Mouse (Mus musculus): ENCODE measurements around the gene Katnal1. TPM values are rescaled to one million over a fixed set of nuclear protein-coding genes. Genes with fewer than 3 reads are reported as not detected.

Gene Katnal1
- polyA plus RNA-seq, 1 experiment = 2.4 TPM

DNA sequence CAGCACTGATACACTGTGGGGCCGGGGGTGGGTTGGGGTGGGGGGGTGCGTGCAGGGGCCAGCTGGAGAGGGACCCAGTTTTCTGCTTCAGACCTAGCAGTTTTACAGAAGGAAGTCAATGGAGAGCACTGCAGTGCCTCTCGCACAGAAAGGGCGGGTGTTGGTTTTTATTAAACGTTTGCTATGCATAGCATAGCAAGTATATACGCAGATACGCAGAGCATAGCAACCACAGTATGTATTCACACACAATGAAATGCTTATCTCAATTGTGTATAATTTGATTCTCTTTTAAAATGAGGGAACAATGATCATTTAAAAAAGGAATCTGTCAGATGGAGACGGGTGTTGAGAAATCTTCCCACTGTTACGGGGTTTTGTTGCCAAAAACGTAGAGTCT lies 66.3 kb downstream of the Katnal1 start:
- H3K27ac ChIP-seq (ENCODE audit: insufficient read depth, low read length) = no peak overlapping the region
- H3K36me3 ChIP-seq (ENCODE audit: control insufficient read depth, insufficient read depth, low read length) = no peaks in the 10 kb centered on the region
- TF ChIP-seq POLR2A (IDR thresholded peaks at IDR 0.05; ENCODE audit: low read depth, low read length) = no peak
- H3K4me3 ChIP-seq (ENCODE audit: extremely low read depth, insufficient read depth, insufficient read length) = no peak overlapping the region
- DNase-seq (ENCODE audit: low read depth in 1 of 2, low spot score in 2 of 2) = no peak
- 82% methylated on average over 10 of the region's 10 CpGs for WGBS
- no peaks in the 10 kb centered on the region for H3K27me3 ChIP-seq (ENCODE audit: control insufficient read depth, insufficient read depth, low read length)
- peaks cover 20% of the 10 kb centered on the region; the same call in 1 of the 2 replicates for H3K4me1 ChIP-seq (ENCODE audit: control insufficient read depth, insufficient read depth, insufficient read length)

DNA sequence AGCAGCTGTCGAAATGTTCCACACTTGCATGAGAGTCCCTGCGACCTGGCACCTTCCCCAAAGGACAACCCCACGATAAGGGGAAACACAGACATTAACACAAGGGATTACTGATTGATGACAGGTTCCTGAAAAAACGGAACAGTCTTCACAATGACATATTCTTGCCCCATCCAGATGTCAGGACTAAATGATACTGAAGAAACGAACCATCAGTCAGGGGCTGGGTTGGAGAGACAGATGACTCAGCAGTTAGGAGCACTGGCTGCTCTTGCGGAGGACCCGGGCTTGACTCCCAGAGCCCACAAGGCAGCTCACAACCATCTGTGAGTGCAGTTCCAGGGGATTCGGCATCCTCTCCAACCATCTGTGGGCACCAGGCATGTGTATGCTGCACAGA lies 67.0 kb downstream of the Katnal1 start:
- TF ChIP-seq CTCF (IDR thresholded peaks at IDR 0.05; ENCODE audit: extremely low read depth, insufficient read depth, insufficient read length, insufficient replicate concordance) (no peak), POLR2A (IDR thresholded peaks at IDR 0.05; ENCODE audit: low read depth, low read length) (no peak)
- 50% methylated on average over 8 of the region's 8 CpGs for WGBS
- Histone ChIP-seq H3K27ac (ENCODE audit: insufficient read depth, low read length) (no peak overlapping the region), H3K36me3 (ENCODE audit: control insufficient read depth, insufficient read depth, low read length) (no peaks in the 10 kb centered on the region), H3K27me3 (ENCODE audit: control insufficient read depth, insufficient read depth, low read length) (no peaks in the 10 kb centered on the region), H3K4me1 (ENCODE audit: control insufficient read depth, insufficient read depth, insufficient read length) (peaks cover 13% of the 10 kb centered on the region; the same call in 1 of the 2 replicates), H3K4me3 (ENCODE audit: extremely low read depth, insufficient read depth, insufficient read length) (no peak overlapping the region)
- DNase-seq (ENCODE audit: low read depth in 1 of 2, low spot score in 2 of 2) = no peak

DNA sequence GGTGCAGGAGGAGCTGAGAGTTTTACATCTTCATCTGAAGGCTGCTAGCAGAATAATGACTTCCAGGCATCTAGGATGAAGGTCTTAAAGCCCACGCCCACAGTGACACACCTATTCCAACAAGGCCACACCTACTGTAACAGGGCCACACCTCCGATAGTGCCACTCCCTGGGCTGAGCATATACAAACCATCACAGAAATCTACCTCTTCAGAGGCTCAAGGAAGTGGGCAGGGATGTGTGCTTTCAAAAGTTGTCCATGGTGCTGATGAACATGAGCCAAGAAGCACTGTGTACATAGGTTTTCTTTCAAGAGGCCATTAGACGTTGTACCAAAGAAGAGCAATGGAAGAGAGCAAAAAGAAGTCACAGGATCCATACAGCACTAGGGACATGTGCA lies 71.6 kb downstream of the Katnal1 start:
- Histone ChIP-seq H3K27ac (ENCODE audit: insufficient read depth, low read length) (no peak overlapping the region), H3K36me3 (ENCODE audit: control insufficient read depth, insufficient read depth, low read length) (no peaks in the 10 kb centered on the region), H3K4me1 (ENCODE audit: control insufficient read depth, insufficient read depth, insufficient read length) (no peaks in the 10 kb centered on the region; the same call in 1 of the 2 replicates), H3K27me3 (ENCODE audit: control insufficient read depth, insufficient read depth, low read length) (no peaks in the 10 kb centered on the region), H3K4me3 (ENCODE audit: extremely low read depth, insufficient read depth, insufficient read length) (no peak overlapping the region)
- DNase-seq (ENCODE audit: low read depth in 1 of 2, low spot score in 2 of 2) = no peak
- WGBS = 81% methylated on average over 3 of the region's 3 CpGs
- TF ChIP-seq POLR2A (IDR thresholded peaks at IDR 0.05; ENCODE audit: low read depth, low read length) = no peak
- no peak for TF ChIP-seq CTCF (IDR thresholded peaks at IDR 0.05; ENCODE audit: extremely low read depth, insufficient read depth, insufficient read length, insufficient replicate concordance)

DNA sequence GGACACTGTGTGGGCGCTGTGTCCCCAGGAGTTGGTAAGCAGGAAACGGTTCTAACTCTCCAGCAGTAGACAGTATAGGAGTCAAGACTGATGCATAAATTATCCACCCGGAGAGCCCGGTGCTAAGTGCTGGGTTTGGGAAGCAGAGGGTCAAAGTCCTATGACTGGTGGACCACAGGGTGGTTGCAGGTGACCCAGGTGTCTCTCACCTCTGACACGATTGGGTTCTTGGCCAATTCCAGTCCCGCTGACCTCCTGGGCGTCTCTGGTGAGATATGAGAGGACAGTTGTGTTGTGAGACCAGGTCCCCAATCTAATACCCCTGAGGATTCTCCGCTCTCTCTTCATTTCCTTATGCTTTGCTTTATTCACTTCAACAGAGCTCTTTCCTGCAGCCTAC lies 74.1 kb downstream of the Katnal1 start:
- no peak for DNase-seq (ENCODE audit: low read depth in 1 of 2, low spot score in 2 of 2)
- 84% methylated on average over 8 of the region's 8 CpGs for WGBS
- no peak overlapping the region for H3K4me3 ChIP-seq (ENCODE audit: extremely low read depth, insufficient read depth, insufficient read length)
- H3K27ac ChIP-seq (ENCODE audit: insufficient read depth, low read length) = no peak overlapping the region
- no peaks in the 10 kb centered on the region for H3K36me3 ChIP-seq (ENCODE audit: control insufficient read depth, insufficient read depth, low read length)
- no peaks in the 10 kb centered on the region for H3K27me3 ChIP-seq (ENCODE audit: control insufficient read depth, insufficient read depth, low read length)
- TF ChIP-seq CTCF (IDR thresholded peaks at IDR 0.05; ENCODE audit: extremely low read depth, insufficient read depth, insufficient read length, insufficient replicate concordance) = no peak
- no peak for TF ChIP-seq POLR2A (IDR thresholded peaks at IDR 0.05; ENCODE audit: low read depth, low read length)
- H3K4me1 ChIP-seq (ENCODE audit: control insufficient read depth, insufficient read depth, insufficient read length) = no peaks in the 10 kb centered on the region; the same call in 1 of the 2 replicates

DNA sequence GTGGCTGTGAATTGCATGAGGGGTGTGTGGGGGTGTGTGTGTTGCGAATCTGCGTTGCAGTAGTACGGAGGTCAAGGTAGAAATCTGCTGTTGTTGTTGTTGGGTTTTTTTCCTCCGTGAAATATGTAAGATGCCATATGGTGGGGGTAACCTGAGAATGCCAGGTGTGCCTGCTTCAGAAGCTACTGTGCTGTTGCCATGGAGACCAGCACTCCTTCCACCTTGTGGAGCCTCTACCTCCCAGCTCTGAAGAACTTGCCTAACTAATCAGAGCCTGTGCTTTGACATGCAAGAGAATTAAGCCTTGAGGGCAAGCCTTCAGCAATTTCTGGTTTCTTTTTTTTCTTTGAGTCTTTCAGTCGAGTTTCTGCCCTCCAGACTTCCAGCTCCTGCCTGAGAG lies 75.0 kb downstream of the Katnal1 start:
- no peak for DNase-seq (ENCODE audit: low read depth in 1 of 2, low spot score in 2 of 2)
- TF ChIP-seq CTCF (IDR thresholded peaks at IDR 0.05; ENCODE audit: extremely low read depth, insufficient read depth, insufficient read length, insufficient replicate concordance) = no peak
- TF ChIP-seq POLR2A (IDR thresholded peaks at IDR 0.05; ENCODE audit: low read depth, low read length) = no peak
- Histone ChIP-seq H3K27ac (ENCODE audit: insufficient read depth, low read length) (no peak overlapping the region), H3K27me3 (ENCODE audit: control insufficient read depth, insufficient read depth, low read length) (no peaks in the 10 kb centered on the region), H3K4me1 (ENCODE audit: control insufficient read depth, insufficient read depth, insufficient read length) (no peaks in the 10 kb centered on the region; the same call in 1 of the 2 replicates), H3K4me3 (ENCODE audit: extremely low read depth, insufficient read depth, insufficient read length) (no peak overlapping the region), H3K36me3 (ENCODE audit: control insufficient read depth, insufficient read depth, low read length) (no peaks in the 10 kb centered on the region)
- WGBS = 66% methylated on average over 5 of the region's 5 CpGs

DNA sequence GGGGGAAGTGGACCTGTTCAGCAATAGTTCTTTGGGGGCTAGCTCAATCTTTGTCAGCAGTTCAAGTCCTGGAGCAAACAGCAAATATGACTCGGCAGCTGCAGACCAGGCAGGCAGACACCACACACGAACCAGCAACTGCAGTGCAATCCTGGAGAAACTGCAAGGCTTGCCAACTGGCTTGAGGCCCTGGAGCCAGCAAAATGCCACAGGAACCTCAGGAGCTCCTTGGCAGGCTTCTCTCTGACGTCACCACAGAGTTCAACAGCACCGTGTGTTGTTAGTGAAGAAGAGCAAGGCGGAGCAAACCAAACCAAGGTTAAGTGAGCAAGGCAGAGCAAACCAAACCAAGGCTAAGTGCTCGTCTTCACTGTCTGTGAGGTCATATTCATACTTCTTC lies 79.6 kb downstream of the Katnal1 start:
- 90% methylated on average over 6 of the region's 6 CpGs for WGBS
- H3K4me3 ChIP-seq (ENCODE audit: extremely low read depth, insufficient read depth, insufficient read length) = no peak overlapping the region
- H3K4me1 ChIP-seq (ENCODE audit: control insufficient read depth, insufficient read depth, insufficient read length) = peaks cover 2% of the 10 kb centered on the region; the same call in 1 of the 2 replicates
- no peaks in the 10 kb centered on the region for H3K36me3 ChIP-seq (ENCODE audit: control insufficient read depth, insufficient read depth, low read length)
- H3K27ac ChIP-seq (ENCODE audit: insufficient read depth, low read length) = no peak overlapping the region
- TF ChIP-seq POLR2A (IDR thresholded peaks at IDR 0.05; ENCODE audit: low read depth, low read length) (no peak), CTCF (IDR thresholded peaks at IDR 0.05; ENCODE audit: extremely low read depth, insufficient read depth, insufficient read length, insufficient replicate concordance) (no peak)
- no peak for DNase-seq (ENCODE audit: low read depth in 1 of 2, low spot score in 2 of 2)
- H3K27me3 ChIP-seq (ENCODE audit: control insufficient read depth, insufficient read depth, low read length) = no peaks in the 10 kb centered on the region

DNA sequence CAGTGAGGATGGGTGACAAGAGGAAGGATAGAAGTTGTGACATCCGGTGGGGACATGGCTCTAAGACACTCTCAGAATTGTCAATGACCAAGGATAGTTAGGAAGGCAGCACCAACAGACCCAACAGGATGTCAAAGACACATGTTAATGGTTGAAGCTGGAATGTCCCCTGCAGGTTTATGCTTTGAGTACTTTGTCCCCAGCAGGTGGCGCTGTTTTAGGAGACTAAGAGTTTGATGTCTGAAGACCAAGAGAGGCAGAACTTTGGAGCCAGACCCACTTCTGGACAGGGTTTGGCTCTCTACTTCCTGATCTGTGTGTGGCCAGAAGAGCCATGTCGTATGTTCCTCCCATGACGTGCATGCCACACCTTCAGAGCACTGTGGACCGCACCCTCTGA lies 82.1 kb downstream of the Katnal1 start:
- TF ChIP-seq CTCF (IDR thresholded peaks at IDR 0.05; ENCODE audit: extremely low read depth, insufficient read depth, insufficient read length, insufficient replicate concordance) = no peak; the same call in 1 of the 2 replicates
- TF ChIP-seq POLR2A (IDR thresholded peaks at IDR 0.05; ENCODE audit: low read depth, low read length) = no peak
- Histone ChIP-seq H3K4me3 (ENCODE audit: extremely low read depth, insufficient read depth, insufficient read length) (no peak overlapping the region), H3K27me3 (ENCODE audit: control insufficient read depth, insufficient read depth, low read length) (no peaks in the 10 kb centered on the region), H3K4me1 (ENCODE audit: control insufficient read depth, insufficient read depth, insufficient read length) (peaks cover 2% of the 10 kb centered on the region; the same call in 1 of the 2 replicates), H3K27ac (ENCODE audit: insufficient read depth, low read length) (no peak overlapping the region), H3K36me3 (ENCODE audit: control insufficient read depth, insufficient read depth, low read length) (no peaks in the 10 kb centered on the region)
- no peak for DNase-seq (ENCODE audit: low read depth in 1 of 2, low spot score in 2 of 2)
- WGBS = 95% methylated on average over 5 of the region's 5 CpGs

Data from spleen, adult 2 months (tissue).